In genomic region chr17:3533425-3533824, GRCm38 (mm10) we compare ENCODE assay signal across 9 mouse cellular contexts. TPM values are rescaled to one million over a fixed set of nuclear protein-coding genes. Genes with fewer than 3 reads are reported as not detected.
DNase-seq lines count a peak whose midpoint lies in the region; ATAC-seq lines count a peak whose summit lies in the region.
"Had no signal": no experiment of that assay in that cellular context is flagged by ENCODE, and none has a peak within 500 bp of the region (broad histone marks: within the 10 kb centered on the region; RNA-seq: fewer than 3 reads in every experiment).

No protein-coding gene starts in this region.

- no peak overlapping the region for H3K9ac ChIP-seq in intestine, embryonic 14.5 days (ENCODE audit: low read length)
- H3K9ac ChIP-seq in intestine, embryonic 15.5 days = no peak overlapping the region
- H3K9ac ChIP-seq in forebrain, embryonic 16.5 days (replicated peaks; ENCODE audit: low read depth, low read length) = no peak overlapping the region
- H3K9ac ChIP-seq in heart, embryonic 12.5 days = no peak overlapping the region

- H3K9me3 ChIP-seq in intestine, embryonic 14.5 days (ENCODE audit: control insufficient read depth, low read length) = no peaks in the 10 kb centered on the region
- H3K9me3 ChIP-seq in intestine, embryonic 15.5 days = no peaks in the 10 kb centered on the region
- no peaks in the 10 kb centered on the region for H3K9me3 ChIP-seq in forebrain, embryonic 16.5 days (ENCODE audit: control insufficient read depth, low read length)
- no peaks in the 10 kb centered on the region for H3K9me3 ChIP-seq in heart, embryonic 12.5 days (replicated peaks)

- H3K27me3 ChIP-seq in intestine, embryonic 14.5 days (replicated peaks; ENCODE audit: control insufficient read depth, insufficient read depth, low read length) = no peaks in the 10 kb centered on the region
- H3K27me3 ChIP-seq in intestine, embryonic 15.5 days (replicated peaks) = no peaks in the 10 kb centered on the region
- no peaks in the 10 kb centered on the region for H3K27me3 ChIP-seq in forebrain, embryonic 16.5 days (replicated peaks; ENCODE audit: control insufficient read depth, insufficient read depth, low read length)
- no peaks in the 10 kb centered on the region for H3K27me3 ChIP-seq in heart, embryonic 12.5 days (replicated peaks)

- peaks cover 8% of the 10 kb centered on the region; the same call in 1 of the 2 replicates for H3K36me3 ChIP-seq in intestine, embryonic 14.5 days (ENCODE audit: control insufficient read depth, insufficient read depth, low read length)
- H3K36me3 ChIP-seq in intestine, embryonic 15.5 days = no peaks in the 10 kb centered on the region
- peaks cover 2% of the 10 kb centered on the region; the same call in 1 of the 2 replicates for H3K36me3 ChIP-seq in forebrain, embryonic 16.5 days (ENCODE audit: control insufficient read depth, insufficient read depth)
- no peaks in the 10 kb centered on the region; the same call in 1 of the 2 replicates for H3K36me3 ChIP-seq in heart, embryonic 12.5 days

- no peak overlapping the region for H3K4me2 ChIP-seq in intestine, embryonic 14.5 days (ENCODE audit: low read length)
- no peak overlapping the region for H3K4me2 ChIP-seq in intestine, embryonic 15.5 days (replicated peaks)
- H3K4me2 ChIP-seq in forebrain, embryonic 16.5 days (ENCODE audit: low read length) = no peak overlapping the region
- H3K4me2 ChIP-seq in heart, embryonic 12.5 days = no peak overlapping the region

- H3K4me1 ChIP-seq in intestine, embryonic 14.5 days (replicated peaks; ENCODE audit: control insufficient read depth, insufficient read depth, low read length) = no peaks in the 10 kb centered on the region
- no peaks in the 10 kb centered on the region for H3K4me1 ChIP-seq in intestine, embryonic 15.5 days (replicated peaks)
- no peaks in the 10 kb centered on the region for H3K4me1 ChIP-seq in forebrain, embryonic 16.5 days (replicated peaks; ENCODE audit: control insufficient read depth, insufficient read depth, low read length)
- peaks cover 7% of the 10 kb centered on the region for H3K4me1 ChIP-seq in heart, embryonic 12.5 days (replicated peaks)

- ATAC-seq in intestine, embryonic 14.5 days (replicated peaks; ENCODE audit: low FRiP score, low TSS enrichment, low read depth) = no peak
- ATAC-seq in intestine, embryonic 15.5 days = no peak
- ATAC-seq in forebrain, embryonic 16.5 days = peak; percentile 64; the same call in 1 of the 2 replicates
- ATAC-seq in erythroid progenitor cell, adult 5-6 weeks (replicated peaks; ENCODE audit: low FRiP score, poor library complexity, severe bottlenecking) = no peak
- ATAC-seq in heart, embryonic 12.5 days (ENCODE audit: insufficient number of reproducible peaks, low FRiP score) = no peak

- no peak overlapping the region for H3K27ac ChIP-seq in intestine, embryonic 14.5 days (ENCODE audit: low read depth)
- no peak overlapping the region for H3K27ac ChIP-seq in intestine, embryonic 15.5 days
- H3K27ac ChIP-seq in forebrain, embryonic 16.5 days (ENCODE audit: low read length) = no peak overlapping the region
- H3K27ac ChIP-seq in heart, embryonic 12.5 days (ENCODE audit: poor library complexity, severe bottlenecking) = no peak overlapping the region
- H3K27ac ChIP-seq: macrophage had no signal

- H3K4me3 ChIP-seq in intestine, embryonic 14.5 days (ENCODE audit: low read depth, low read length) = no peak overlapping the region
- no peak overlapping the region for H3K4me3 ChIP-seq in intestine, embryonic 15.5 days (replicated peaks)
- H3K4me3 ChIP-seq in forebrain, embryonic 16.5 days (replicated peaks; ENCODE audit: low read length) = no peak overlapping the region
- no peak overlapping the region for H3K4me3 ChIP-seq in heart, embryonic 12.5 days

- WGBS in intestine, embryonic 14.5 days = 23% methylated on average over 1 of the region's 1 CpGs
- 32% methylated on average over 1 of the region's 1 CpGs for WGBS in intestine, embryonic 15.5 days
- WGBS in forebrain, embryonic 16.5 days = 18% methylated on average over 1 of the region's 1 CpGs
- WGBS in heart, embryonic 12.5 days = 34% methylated on average over 1 of the region's 1 CpGs

- peak; percentile 44 for DNase-seq in intestine, embryonic 14.5 days (ENCODE audit: low spot score)
- peak; percentile 56 for DNase-seq in thymus, postnatal 0 days (ENCODE audit: low spot score)
- no peak for DNase-seq in thymus, postnatal 36 days
- DNase-seq in gastrocnemius, postnatal 10 days = no peak

RNA-seq across cellular contexts. Expression of gene Cldn20, which starts 1.1 kb away (rescaled TPM):
- polyA plus RNA-seq in intestine, embryonic 14.5 days (2014; fragmentation: Nextera tagmentation; extraction: Ambion mirVana) = 0.30 TPM in 1 of 2 replicates, not detected in the other
- not detected in 2 replicates for polyA plus RNA-seq in intestine, embryonic 15.5 days (2015; fragmentation: Nextera tagmentation; extraction: Ambion mirVana)
- not detected in 2 replicates for polyA plus RNA-seq in thymus, postnatal 0 days (2015; fragmentation: Nextera tagmentation; extraction: Ambion mirVana)
- 1.0 and 1.2 TPM in 2 replicates for polyA plus RNA-seq in forebrain, embryonic 16.5 days (2015; fragmentation: Nextera tagmentation; extraction: Ambion mirVana)
- total RNA-seq in erythroid progenitor cell, adult 5-6 weeks (2015; ENCODE audit: low replicate concordance) = not detected in 2 replicates
- total RNA-seq in erythroid progenitor cell, adult 5-6 weeks (2017; ENCODE audit: low replicate concordance) = not detected in 2 replicates
- total RNA-seq in gastrocnemius, postnatal 10 days (2021) = under 1 TPM in 1 of 2 experiments, not detected in 1; 0.56 TPM
- 0.51 TPM in 1 of 2 replicates, not detected in the other for polyA plus RNA-seq in heart, embryonic 12.5 days (2016; fragmentation: Nextera tagmentation; extraction: Ambion mirVana)
- polyA plus RNA-seq: macrophage had no signal

RNA-seq across cellular contexts. Expression of gene Tfb1m, which starts 24.2 kb away (rescaled TPM):
- 18.2 and 18.6 TPM in 2 replicates for polyA plus RNA-seq in intestine, embryonic 14.5 days (2014; fragmentation: Nextera tagmentation; extraction: Ambion mirVana)
- 17.7 and 18.4 TPM in 2 replicates for polyA plus RNA-seq in intestine, embryonic 15.5 days (2015; fragmentation: Nextera tagmentation; extraction: Ambion mirVana)
- 14.0 and 15.0 TPM in 2 replicates for polyA plus RNA-seq in thymus, postnatal 0 days (2015; fragmentation: Nextera tagmentation; extraction: Ambion mirVana)
- 13.0 and 13.6 TPM in 2 replicates for polyA plus RNA-seq in forebrain, embryonic 16.5 days (2015; fragmentation: Nextera tagmentation; extraction: Ambion mirVana)
- total RNA-seq in erythroid progenitor cell, adult 5-6 weeks (2015; ENCODE audit: low replicate concordance) = 16.2 and 18.4 TPM in 2 replicates
- total RNA-seq in erythroid progenitor cell, adult 5-6 weeks (2017; ENCODE audit: low replicate concordance) = 7.6 and 17.2 TPM in 2 replicates
- 1 to 10 TPM; 8.5 to 9.6 TPM for total RNA-seq in gastrocnemius, postnatal 10 days (2021)
- 18.4 and 20.4 TPM in 2 replicates for polyA plus RNA-seq in heart, embryonic 12.5 days (2016; fragmentation: Nextera tagmentation; extraction: Ambion mirVana)

Comparison
In these comparisons a context has a peak if more than half of its experiments do, and no peak if none do; other contexts are left out.
1. DNase-seq: peak in intestine, embryonic 14.5 days (single experiment) and thymus, postnatal 0 days (single experiment); none in thymus, postnatal 36 days (0 of 2) and gastrocnemius, postnatal 10 days (single experiment).